Mouse (Mus musculus) CH12.LX (cell line): Measurements from ENCODE around the gene Cnot3. TPM values are rescaled to one million over a fixed set of nuclear protein-coding genes. Genes with fewer than 3 reads are reported as not detected.

Source experiments
- DNase-seq: peaks from one replicate; pipeline ENCODE4 v3.0.0-alpha.2; 2013; ENCODE audit errors: extremely low read depth
- H3K27ac ChIP-seq: 2 replicates; pipeline ENCODE4 v1.5.1; 2012; ENCODE audit warnings: low read depth, mild to moderate bottlenecking, control low read depth, moderate library complexity; ENCODE audit not compliant: insufficient read depth
- H3K27me3 ChIP-seq: replicated peaks from 2 replicates; pipeline ENCODE3; 2012; ENCODE audit warnings: inconsistent platforms
- H3K36me3 ChIP-seq, 2 experiments: replicated peaks in 1 of 2; 2 replicates each; pipeline versions ENCODE3 to v1.6.1; 2012; ENCODE audit warnings: inconsistent platforms in 1 of 2, low read length in 1 of 2, mild to moderate bottlenecking in 1 of 2, mixed read lengths in 1 of 2, moderate library complexity in 1 of 2; ENCODE audit not compliant: control insufficient read depth in 1 of 2, insufficient read depth in 1 of 2
- H3K4me1 ChIP-seq, 2 experiments: 2 replicates each; pipeline ENCODE4 v1.6.1; 2012; ENCODE audit warnings: inconsistent platforms in 1 of 2, moderate library complexity in 1 of 2; ENCODE audit not compliant: insufficient read depth in 2 of 2, control insufficient read depth in 1 of 2
- H3K4me2 ChIP-seq: 2 replicates; pipeline ENCODE4 v1.6.1; 2012; ENCODE audit warnings: low read depth, mild to moderate bottlenecking, control low read depth; ENCODE audit not compliant: poor library complexity, insufficient read depth, severe bottlenecking
- H3K4me3 ChIP-seq, 3 experiments: fragments of 150-350 bp in 1 of 3; sonication (generic) in 1 of 3; replicated peaks in 1 of 3; 2 replicates each; pipeline versions ENCODE3 to v1.5.1; 2011 to 2012; ENCODE audit warnings: low read depth in 2 of 3, low read length in 2 of 3, mild to moderate bottlenecking in 2 of 3, moderate library complexity in 2 of 3, control low read depth in 1 of 3, improper control_type of control experiment in 1 of 3, inconsistent platforms in 1 of 3, mixed read lengths in 1 of 3; ENCODE audit not compliant: poor library complexity in 1 of 3
- H3K79me2 ChIP-seq: replicated peaks from 2 replicates; pipeline ENCODE4 v1.6.1; 2012; ENCODE audit warnings: mild to moderate bottlenecking, moderate library complexity; ENCODE audit not compliant: control insufficient read depth, poor library complexity, insufficient read depth, severe bottlenecking; ENCODE audit errors: extremely low read depth
- H3K9ac ChIP-seq: 2 replicates; pipeline ENCODE4 v1.6.1; 2012; ENCODE audit warnings: low read depth, mild to moderate bottlenecking, control low read depth, moderate library complexity; ENCODE audit not compliant: insufficient read depth
- H3K9me3 ChIP-seq: replicated peaks from 2 replicates; pipeline ENCODE3; 2012; ENCODE audit warnings: low read length, inconsistent platforms, mixed read lengths
- BHLHE40 ChIP-seq: IDR thresholded peaks from 2 replicates; pipeline ENCODE4 v1.6.1; 2011; ENCODE audit warnings: mild to moderate bottlenecking, low read depth, low read length, improper control_type of control experiment
- CHD1 ChIP-seq: IDR thresholded peaks from 2 replicates; pipeline ENCODE4 v1.6.1; 2012; ENCODE audit warnings: low read depth, low read length, improper control_type of control experiment, inconsistent platforms
- CHD2 ChIP-seq: IDR thresholded peaks from 2 replicates; pipeline ENCODE4 v1.6.1; 2011; ENCODE audit warnings: low read length, improper control_type of control experiment
- CTCF ChIP-seq, 2 experiments: IDR thresholded peaks in 1 of 2; conservative IDR thresholded peaks in 1 of 2; 2 replicates each; pipeline ENCODE4 v1.5.1; 2011 to 2012; ENCODE audit warnings: low read depth in 2 of 2, low read length in 2 of 2, improper control_type of control experiment in 1 of 2, inconsistent platforms in 1 of 2, mild to moderate bottlenecking in 1 of 2, moderate library complexity in 1 of 2
- E2F4 ChIP-seq: IDR thresholded peaks from 2 replicates; pipeline ENCODE4 v1.6.1; 2011; ENCODE audit warnings: low read depth, low read length, improper control_type of control experiment; ENCODE audit not compliant: insufficient replicate concordance
- ELF1 ChIP-seq: IDR thresholded peaks from 2 replicates; pipeline ENCODE4 v1.6.1; 2014; ENCODE audit warnings: low read depth, mild to moderate bottlenecking, inconsistent platforms, low read length, improper control_type of control experiment
- EP300 ChIP-seq: IDR thresholded peaks from 2 replicates; pipeline ENCODE4 v1.6.1; 2011; ENCODE audit warnings: low read length, improper control_type of control experiment
- ETS1 ChIP-seq: conservative IDR thresholded peaks from 2 replicates; pipeline ENCODE4 v1.6.1; 2012; ENCODE audit warnings: low read depth, mild to moderate bottlenecking, inconsistent platforms, low read length, improper control_type of control experiment, moderate library complexity
- GABPA ChIP-seq: IDR thresholded peaks from 2 replicates; pipeline ENCODE4 v1.6.1; 2012; ENCODE audit warnings: low read depth, low read length, improper control_type of control experiment, inconsistent platforms; ENCODE audit not compliant: insufficient replicate concordance
- HCFC1 ChIP-seq: IDR thresholded peaks from 2 replicates; pipeline ENCODE4 v1.6.1; 2012; ENCODE audit warnings: low read depth, mild to moderate bottlenecking, inconsistent platforms, low read length, improper control_type of control experiment
- IRF4 ChIP-seq: IDR thresholded peaks from 2 replicates; pipeline ENCODE4 v1.6.1; 2014; ENCODE audit warnings: low read depth, mild to moderate bottlenecking, inconsistent platforms, low read length, improper control_type of control experiment
- JUN ChIP-seq: IDR thresholded peaks from 2 replicates; pipeline ENCODE4 v1.6.1; 2011; ENCODE audit warnings: low read depth, mild to moderate bottlenecking, low read length, improper control_type of control experiment, moderate library complexity; ENCODE audit not compliant: insufficient read depth
- JUND ChIP-seq: conservative IDR thresholded peaks from 2 replicates; pipeline ENCODE4 v1.6.1; 2011; ENCODE audit warnings: low read depth, low read length, improper control_type of control experiment
- KAT2A ChIP-seq: IDR thresholded peaks from 2 replicates; pipeline ENCODE4 v1.6.1; 2012; ENCODE audit warnings: low read length, improper control_type of control experiment, inconsistent platforms; ENCODE audit not compliant: insufficient replicate concordance
- MAX ChIP-seq: IDR thresholded peaks from 2 replicates; pipeline ENCODE4 v1.6.1; 2011; ENCODE audit warnings: low read length, improper control_type of control experiment
- MAZ ChIP-seq: IDR thresholded peaks from 2 replicates; pipeline ENCODE4 v1.6.1; 2012; ENCODE audit warnings: low read depth, mild to moderate bottlenecking, inconsistent platforms, low read length, improper control_type of control experiment, moderate library complexity
- MXI1 ChIP-seq: IDR thresholded peaks from 2 replicates; pipeline ENCODE4 v1.6.1; 2011; ENCODE audit warnings: mild to moderate bottlenecking, low read depth, low read length, improper control_type of control experiment
- MYC ChIP-seq: IDR thresholded peaks from 2 replicates; pipeline ENCODE4 v1.6.1; 2011; ENCODE audit warnings: low read depth, mild to moderate bottlenecking, improper control_type of control experiment, low read length
- NELFE ChIP-seq: IDR thresholded peaks from 2 replicates; pipeline ENCODE4 v1.6.1; 2011; ENCODE audit warnings: low read depth, low read length, improper control_type of control experiment
- NRF1 ChIP-seq: IDR thresholded peaks from 2 replicates; pipeline ENCODE4 v1.6.1; 2014; ENCODE audit warnings: low read depth, mild to moderate bottlenecking, inconsistent platforms, low read length, improper control_type of control experiment, moderate library complexity
- PAX5 ChIP-seq: IDR thresholded peaks from 2 replicates; pipeline ENCODE4 v1.6.1; 2012; ENCODE audit warnings: low read length, inconsistent platforms, mixed read lengths
- POLR2A ChIP-seq: IDR thresholded peaks from 2 replicates; pipeline ENCODE4 v1.6.1; 2011; ENCODE audit warnings: low read depth, mild to moderate bottlenecking, improper control_type of control experiment, low read length
- POLR2AphosphoS2 ChIP-seq: IDR thresholded peaks from 2 replicates; pipeline ENCODE4 v1.6.1; 2011; ENCODE audit warnings: low read depth, low read length, improper control_type of control experiment
- RAD21 ChIP-seq: IDR thresholded peaks from 2 replicates; pipeline ENCODE4 v1.6.1; 2011; ENCODE audit warnings: low read depth, mild to moderate bottlenecking, low read length, improper control_type of control experiment, moderate library complexity
- RCOR1 ChIP-seq: conservative IDR thresholded peaks from 2 replicates; pipeline ENCODE4 v1.6.1; 2012; ENCODE audit warnings: low read depth, mild to moderate bottlenecking, inconsistent platforms, low read length, improper control_type of control experiment
- SIN3A ChIP-seq: IDR thresholded peaks from 2 replicates; pipeline ENCODE4 v1.6.1; 2012; ENCODE audit warnings: low read length, improper control_type of control experiment, inconsistent platforms
- SMC3 ChIP-seq: IDR thresholded peaks from 2 replicates; pipeline ENCODE4 v1.6.1; 2011; ENCODE audit warnings: low read depth, low read length, improper control_type of control experiment
- TBP ChIP-seq: conservative IDR thresholded peaks from 2 replicates; pipeline ENCODE4 v1.6.1; 2011; ENCODE audit warnings: low read depth, low read length, improper control_type of control experiment
- TCF12 ChIP-seq: IDR thresholded peaks from 2 replicates; pipeline ENCODE4 v1.6.1; 2014; ENCODE audit warnings: low read depth, mild to moderate bottlenecking, inconsistent platforms, low read length, improper control_type of control experiment
- USF1 ChIP-seq: IDR thresholded peaks from 2 replicates; pipeline ENCODE4 v1.6.1; 2014; ENCODE audit warnings: low read depth, mild to moderate bottlenecking, inconsistent platforms, low read length, improper control_type of control experiment
- USF2 ChIP-seq: conservative IDR thresholded peaks from 2 replicates; pipeline ENCODE4 v1.6.1; 2011; ENCODE audit warnings: low read depth, low read length, improper control_type of control experiment
- ZKSCAN1 ChIP-seq: IDR thresholded peaks from 2 replicates; pipeline ENCODE4 v1.6.1; 2012; ENCODE audit warnings: low read depth, inconsistent platforms, low read length, improper control_type of control experiment, borderline replicate concordance
- ZMIZ1 ChIP-seq: IDR thresholded peaks from 2 replicates; pipeline ENCODE4 v1.6.1; 2012; ENCODE audit warnings: low read depth, mild to moderate bottlenecking, inconsistent platforms, low read length, improper control_type of control experiment
- ZNF384 ChIP-seq: IDR thresholded peaks from 2 replicates; pipeline ENCODE4 v1.6.1; 2012; ENCODE audit warnings: low read depth, low read length, improper control_type of control experiment, inconsistent platforms
- dilution Hi-C: fragments of 300-500 bp; cut with MboI; formaldehyde crosslinking; loops from 2 replicates; pipeline ENCODE4 v1.14.3; 2020; ENCODE audit warnings: low sequenced_read_pairs; ENCODE audit not compliant: extremely low pct_unique_long_range_greater_than_20kb, extremely low pct_ligation_motif_present
- in situ Hi-C: fragments of 300-500 bp; cut with MboI; formaldehyde crosslinking; loops from 3 replicates; pipeline ENCODE4 v1.14.3; 2019; ENCODE audit warnings: low sequenced_read_pairs, low pct_ligation_motif_present, low pct_unique_long_range_greater_than_20kb, mixed read lengths
- polyA plus RNA-seq: library from polyadenylated mRNA; unstranded; fragments of >175 nt; gene quantifications from 2 replicates; pipeline ENCODE4 v1.2.1, GENCODE M21; 2012; ENCODE audit warnings: low read depth; ENCODE audit not compliant: insufficient read length
- total RNA-seq, 2 experiments: library from RNA; depleted of rRNA; stranded (reverse); fragments of 300-350 nt in 1 of 2; fragments of >200 nt in 1 of 2; gene quantifications; 2 replicates each; pipeline ENCODE4 v1.2.3; 2012 to 2014

The Cnot3 gene
- total and polyA plus RNA-seq, 3 experiments = 10.5 to 68.3 (median 21.1) TPM

- Histone ChIP-seq H3K9me3 (no peaks in the 10 kb centered on the region), H3K4me1 (peaks cover 5 to 18% of the 10 kb centered on the region in 2 experiments), H3K79me2 (no peaks in the 10 kb centered on the region), H3K27me3 (no peaks in the 10 kb centered on the region), H3K36me3 (peaks cover 20 to 36% of the 10 kb centered on the region in 2 experiments), H3K4me2 (peak within 1 kb of the TSS; percentile 98), H3K4me3 (peak within 1 kb of the TSS; percentile 69 to 86 (median 85)), H3K9ac (peak within 1 kb of the TSS; percentile 46), H3K27ac (peak within 1 kb of the TSS; percentile 70)
- TF ChIP-seq EP300 = no peak
- TF ChIP-seq IRF4 = no peak
- peak; percentile 65 for TF ChIP-seq NELFE
- TF ChIP-seq MAX = peak; percentile 13; the same call in 1 of the 2 replicates
- peak; percentile 97 for TF ChIP-seq HCFC1
- TF ChIP-seq USF2 = no peak
- no peak for TF ChIP-seq ETS1
- no peak for TF ChIP-seq MAZ
- no peak for TF ChIP-seq JUN
- peak; percentile 48; the same call in 1 of the 2 replicates for TF ChIP-seq POLR2AphosphoS2
- TF ChIP-seq MXI1 = no peak
- no peak; the same call in 1 of the 2 replicates for TF ChIP-seq ZMIZ1
- no peak for TF ChIP-seq RAD21
- peak; percentile 79 for TF ChIP-seq POLR2A
- TF ChIP-seq ELF1 = peak; percentile 68
- peak; percentile 95; the same call in 1 of the 2 replicates for TF ChIP-seq KAT2A
- TF ChIP-seq ZKSCAN1 = no peak
- TF ChIP-seq PAX5 = no peak
- TF ChIP-seq TCF12 = peak; percentile 66; the same call in 1 of the 2 replicates
- peak; percentile 43; the same call in 1 of the 2 replicates for TF ChIP-seq CHD2
- TF ChIP-seq MYC = no peak
- TF ChIP-seq CHD1 = no peak
- TF ChIP-seq USF1 = no peak
- no peak; the same call in none of the 2 replicates for TF ChIP-seq SIN3A
- peak; percentile 28; the same call in 1 of the 2 replicates for TF ChIP-seq NRF1
- no peak for TF ChIP-seq JUND
- no peak for TF ChIP-seq SMC3
- no peak for TF ChIP-seq RCOR1
- 0 out of 2 replicates have a peak, but pooled peaks have one; percentile 39 for TF ChIP-seq E2F4
- TF ChIP-seq BHLHE40 = 0 out of 2 replicates have a peak, but pooled peaks have one; percentile 20
- no peak for TF ChIP-seq ZNF384
- TF ChIP-seq TBP = peak; percentile 53; the same call in 1 of the 2 replicates
- no peak for TF ChIP-seq CTCF (conservative IDR thresholded peaks at IDR 0.05 in 1 of 2, IDR thresholded peaks at IDR 0.05 in 1 of 2; ENCODE audit: low read depth in 2 of 2, low read length in 2 of 2)
- TF ChIP-seq GABPA = peak; percentile 38; the same call in 1 of the 2 replicates
- in situ Hi-C loops = no loop called here
- DNase-seq = peak; percentile 96
- dilution Hi-C loops = no loop called here
Observed at GRCm38 (mm10) chr7:3617242-3617995, 27.6 kb upstream of the Cnot3 start, which contains the start of gene Ndufa3. TSS of gene Ndufa3 (plus strand) at chr7:3617373.
